Mouse (Mus musculus): ENCODE measurements around the gene Brms1l. TPM values are rescaled to one million over a fixed set of nuclear protein-coding genes. Genes with fewer than 3 reads are reported as not detected.

Gene Brms1l
- total RNA-seq, 1 experiment from 2014 or later, result 56.1 TPM

DNA sequence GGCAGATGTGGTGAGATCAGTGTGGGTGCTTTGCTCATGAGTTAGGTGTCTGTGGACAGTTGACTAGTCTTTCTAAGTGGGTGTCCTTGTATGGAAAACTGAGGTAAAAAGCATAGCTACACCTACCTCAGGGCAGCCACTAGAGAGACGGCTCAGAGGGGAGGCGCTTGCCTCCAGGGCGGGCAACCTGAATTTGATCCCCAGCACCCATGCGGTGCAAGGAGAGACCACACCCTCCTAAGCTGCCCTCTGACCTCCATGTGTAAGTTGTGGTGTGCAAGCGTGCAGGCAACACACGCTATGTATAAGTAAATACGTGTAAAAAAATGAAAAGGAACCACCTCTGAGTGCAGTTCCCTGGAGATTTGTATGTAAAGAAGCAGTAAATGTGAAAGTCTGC, 24.5 kb downstream of the Brms1l start:
- no peak for DNase-seq

DNA sequence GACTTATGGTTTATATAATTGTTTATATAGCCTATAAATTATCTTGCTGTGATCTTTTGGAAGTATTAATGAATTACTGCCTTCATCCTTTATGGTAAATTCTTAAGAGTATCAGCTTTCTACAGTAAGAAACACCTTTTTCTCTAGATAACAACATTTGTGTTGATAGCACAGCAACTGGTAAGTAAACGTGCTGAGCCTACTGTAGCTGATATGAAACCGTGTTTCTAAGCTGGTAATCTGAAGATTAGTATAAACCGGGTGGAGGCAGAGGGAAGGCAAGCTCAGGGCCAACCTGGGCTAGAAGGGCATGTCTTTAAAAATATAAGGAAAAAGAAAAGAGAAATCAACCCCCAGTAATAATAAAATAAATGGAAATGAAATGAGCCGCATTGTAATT, 31.6 kb downstream of the Brms1l start:
- no peak for DNase-seq

DNA sequence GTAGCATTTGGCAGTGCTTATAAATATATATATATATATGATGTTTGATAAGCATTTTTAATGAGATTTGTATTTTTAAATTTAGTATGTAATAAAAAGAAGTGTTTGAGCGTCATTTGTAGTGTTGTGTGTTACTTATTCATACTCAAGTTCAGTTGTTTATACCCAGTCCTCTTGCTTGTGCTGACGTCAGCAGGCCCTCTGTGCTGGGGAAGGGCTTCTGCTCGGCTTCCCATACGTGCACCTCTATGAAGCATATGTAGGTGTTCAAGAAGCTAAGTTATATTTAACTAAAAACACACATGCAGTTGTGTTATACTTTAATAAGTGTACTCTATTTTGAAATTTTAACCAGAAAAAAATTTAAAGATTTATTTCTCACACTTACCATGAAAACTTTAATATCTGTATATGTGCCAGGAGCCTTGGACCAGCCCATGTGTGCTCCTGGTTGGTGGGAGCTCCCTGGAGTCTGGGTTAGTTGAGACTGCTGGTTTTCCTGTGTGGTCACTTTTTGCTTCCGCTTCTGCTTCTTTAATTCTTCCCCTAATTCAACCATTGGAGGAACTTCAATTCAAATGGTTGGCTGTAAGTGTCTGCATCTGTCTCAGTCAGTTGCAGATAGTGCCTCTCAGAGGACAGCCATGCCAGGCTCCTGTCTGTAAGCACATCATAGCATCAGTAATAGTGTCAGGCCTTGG, 33.6 kb downstream of the Brms1l start:
- DNase-seq, result no peak

DNA sequence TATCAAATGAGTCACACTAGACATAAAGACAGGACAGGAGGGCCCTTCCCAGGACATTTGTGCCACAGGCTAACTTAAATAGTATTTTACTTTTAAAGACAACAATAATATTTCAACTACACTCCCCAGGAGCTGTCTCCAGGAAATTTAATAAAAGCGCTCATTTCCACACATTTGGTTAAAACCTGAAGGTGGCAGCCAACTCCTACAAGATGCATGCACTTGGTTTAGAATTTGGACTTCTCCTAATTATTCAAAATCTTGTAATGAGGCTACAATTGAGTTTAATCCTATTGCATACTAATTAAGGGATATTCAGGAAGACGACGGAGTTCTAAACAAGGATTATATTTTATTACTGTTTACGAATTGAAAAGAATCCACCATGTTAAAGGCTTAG, 49.3 kb downstream of the Brms1l start:
- DNase-seq, result no peak

DNA sequence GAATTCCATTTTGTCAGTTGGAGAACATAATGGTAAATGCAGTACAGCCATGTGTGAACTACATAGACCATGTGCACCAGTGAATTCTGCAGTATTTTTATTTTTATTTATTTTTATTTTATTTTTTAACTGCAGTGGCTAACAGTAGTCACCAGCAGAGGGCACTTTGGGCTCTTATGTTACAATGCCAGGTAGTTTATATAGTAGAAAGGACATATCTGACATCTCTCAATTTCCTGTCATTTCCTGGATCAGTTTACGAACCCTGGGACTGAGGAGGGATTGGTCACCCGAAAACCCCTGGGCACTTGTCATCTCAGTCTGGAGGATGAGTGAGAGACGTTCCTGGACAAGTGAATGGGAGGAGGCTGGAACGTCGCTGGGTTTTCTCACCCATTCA, 52.4 kb downstream of the Brms1l start:
- DNase-seq, result no peak

DNA sequence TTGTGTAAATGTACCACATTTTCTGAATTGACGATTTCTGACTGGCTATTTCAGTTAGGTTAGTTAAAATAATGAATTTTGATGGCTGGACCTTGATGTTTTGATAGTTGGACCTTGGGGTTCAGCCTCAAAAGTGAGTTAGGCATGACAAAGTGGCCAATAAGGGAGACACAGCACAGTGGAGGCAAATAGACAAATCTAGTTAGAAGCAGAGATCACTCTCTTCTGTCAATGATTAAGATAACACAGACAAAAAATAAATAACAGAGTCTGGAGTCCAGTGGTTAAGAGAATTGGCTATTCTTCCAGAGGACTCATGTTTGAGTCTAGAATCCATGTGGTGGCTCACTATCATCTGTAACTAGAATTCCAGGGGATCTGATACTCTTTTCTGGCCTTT, 68.7 kb downstream of the Brms1l start:
- DNase-seq, result no peak

DNA sequence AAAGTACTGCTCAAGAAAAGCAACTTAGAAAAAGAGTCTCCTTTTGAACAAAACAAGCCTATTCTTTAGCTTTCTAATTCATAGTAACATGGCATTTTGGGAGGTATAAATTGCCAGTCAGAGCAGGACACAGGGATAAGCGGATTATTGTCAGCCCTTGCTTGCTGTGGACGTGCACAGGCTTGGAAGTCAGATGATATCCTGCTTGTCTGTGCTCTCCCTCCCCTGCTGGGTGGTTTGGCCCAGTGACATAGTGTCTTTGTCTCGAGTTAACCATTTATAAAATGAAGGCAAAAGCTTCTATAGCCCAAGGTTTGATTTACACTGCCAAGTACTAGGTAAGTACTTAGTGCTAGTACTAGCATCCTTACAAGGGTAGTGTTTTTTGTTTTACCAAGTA, 76.0 kb downstream of the Brms1l start:
- DNase-seq, result no peak

DNA sequence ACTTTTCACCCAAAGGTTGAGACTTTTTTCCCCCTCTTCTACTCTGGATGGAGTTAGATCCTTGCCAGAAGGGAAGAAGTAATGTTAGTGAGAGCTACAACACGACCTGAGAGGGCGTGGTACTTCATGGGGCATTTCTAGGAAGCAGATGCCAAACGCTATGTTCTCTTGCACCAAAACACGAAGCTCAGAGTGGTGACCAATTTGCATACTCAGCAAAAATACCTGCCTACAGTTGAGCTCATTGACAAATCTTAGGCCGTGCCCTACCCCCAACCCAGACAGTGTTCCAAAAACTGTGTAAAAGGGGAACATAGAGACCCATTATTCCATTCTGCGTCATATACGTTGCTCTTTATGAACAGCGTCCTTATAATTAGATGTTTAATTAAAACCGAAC, 77.1 kb downstream of the Brms1l start:
- DNase-seq, result no peak

DNA sequence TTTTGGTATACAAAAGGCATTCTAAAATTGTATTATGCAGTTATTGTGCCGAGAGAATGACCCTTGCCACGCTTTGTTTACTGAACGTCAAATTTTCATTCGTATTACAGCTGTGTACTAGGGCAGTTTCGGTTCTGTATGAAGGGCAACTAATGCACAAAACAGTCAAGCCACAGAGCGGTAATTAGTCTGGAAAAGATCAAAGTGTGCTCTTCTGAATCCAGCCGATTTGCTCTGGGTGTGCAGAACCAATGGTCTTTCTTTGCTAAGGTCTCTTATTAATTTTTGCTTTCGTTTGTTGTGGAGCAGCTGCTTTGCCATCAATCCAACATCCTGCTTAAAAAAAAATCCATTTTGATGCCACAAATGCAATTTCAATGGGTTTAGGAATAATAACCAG, 80.1 kb downstream of the Brms1l start:
- no peak for DNase-seq

DNA sequence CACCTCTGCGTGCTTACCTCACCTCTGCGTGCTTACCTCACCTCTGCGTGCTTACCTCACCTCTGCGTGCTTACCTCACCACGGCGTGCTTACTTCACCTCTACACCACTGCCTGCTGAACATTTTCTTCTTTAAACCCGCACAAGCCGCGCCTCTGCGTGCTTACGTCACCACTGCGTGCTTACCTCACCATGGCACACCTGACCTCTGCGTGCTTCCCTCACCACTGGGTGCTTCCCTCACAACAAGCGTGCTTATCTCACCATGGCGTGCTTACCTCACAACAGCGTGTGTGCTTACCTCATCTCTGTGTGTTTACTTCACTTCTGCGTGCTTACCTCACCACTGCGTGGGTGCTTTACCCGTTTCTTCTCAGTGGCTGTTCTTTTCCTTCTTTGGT, 80.9 kb downstream of the Brms1l start:
- DNase-seq, result no peak

Small RNAs within 50 kb of the gene (microRNA-seq; reads per million reads assigned to microRNA genes)
- gene Gm23394, result 1.4 to 1.8 reads per million in 2 experiments

Other genes with a start within 250 kb of the Brms1l start
- 0.67 and 1.9 TPM in 2 replicates for gene Insm2, start 236.9 kb upstream of the Brms1l start, total RNA-seq (2021)
- gene Ralgapa1, start 15.2 kb upstream of the Brms1l start, total RNA-seq (2021), result 84.1 and 99.9 TPM in 2 replicates

Data from adrenal gland, postnatal 25 days (tissue).